Mouse (Mus musculus): ENCODE results near the gene Coro1c.

The Coro1c gene

DNA sequence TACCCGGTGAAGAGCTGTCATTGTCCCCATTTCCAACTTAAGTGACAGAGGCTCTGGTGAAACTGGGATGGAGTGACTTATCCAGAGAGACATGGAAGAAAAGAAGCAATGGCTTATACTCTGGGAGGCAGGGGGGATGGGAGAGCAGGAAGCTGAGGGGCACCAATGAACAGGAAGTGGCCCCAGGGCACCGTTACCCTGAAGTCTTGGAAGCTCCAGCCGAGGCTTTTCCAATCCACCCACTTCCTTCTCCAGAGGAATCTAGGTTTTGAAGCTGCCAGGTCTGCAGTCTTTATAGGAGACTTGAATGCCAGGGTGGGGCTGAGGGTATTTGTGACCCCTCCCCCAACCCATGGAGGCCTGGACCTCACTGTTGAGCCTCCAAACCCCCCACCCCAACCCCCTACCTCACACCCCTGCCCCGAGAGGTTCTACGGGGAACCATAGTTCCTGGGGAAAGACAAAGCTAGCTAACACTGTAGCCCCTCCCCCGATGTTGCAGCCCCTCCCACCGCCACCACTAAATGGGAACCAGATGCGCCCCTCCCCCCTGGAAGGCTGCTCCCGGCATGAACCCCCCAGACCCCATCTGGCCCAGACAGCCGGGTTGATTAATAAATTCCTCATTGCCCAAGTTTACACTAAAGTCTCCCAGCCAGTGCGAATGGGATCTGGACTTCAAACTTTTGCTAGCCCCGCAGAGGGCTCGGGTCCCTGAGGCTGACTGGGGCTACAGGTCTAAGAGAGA is 112.0 kb downstream of the Coro1c start:
- DNase-seq (ENCODE audit: low spot score), result no peak
